Mouse (Mus musculus): ENCODE results near the gene B4galt3. TPM values are rescaled to one million over a fixed set of nuclear protein-coding genes. Genes with fewer than 3 reads are reported as not detected.

B4galt3 gene
- polyA plus RNA-seq, 1 experiment, result 78.5 TPM

GRCm38 (mm10) chr1:171321415-171321814 lies 51.3 kb downstream of the B4galt3 start:
- no peak overlapping the region for H3K27ac ChIP-seq (ENCODE audit: insufficient read depth, low read depth, low read length)
- H3K4me1 ChIP-seq (ENCODE audit: control insufficient read depth, insufficient read depth, insufficient read length, low read length), result peaks cover 7% of the 10 kb centered on the region; the same call in 1 of the 2 replicates
- H3K4me3 ChIP-seq (ENCODE audit: low read depth, low read length), result no peak overlapping the region
- no peaks in the 10 kb centered on the region for H3K27me3 ChIP-seq (ENCODE audit: control insufficient read depth, insufficient read depth, low read length)
- H3K36me3 ChIP-seq (ENCODE audit: control insufficient read depth, insufficient read depth, low read length), result no peaks in the 10 kb centered on the region
- TF ChIP-seq CTCF (IDR thresholded peaks at IDR 0.05; ENCODE audit: extremely low read depth, insufficient read length, insufficient replicate concordance, low read depth, low read length), result no peak
- TF ChIP-seq POLR2A (IDR thresholded peaks at IDR 0.05; ENCODE audit: low read depth, low read length), result no peak

- Histone ChIP-seq H3K4me3 (ENCODE audit: low read depth, low read length) (no peak overlapping the region), H3K27me3 (ENCODE audit: control insufficient read depth, insufficient read depth, low read length) (no peaks in the 10 kb centered on the region), H3K4me1 (ENCODE audit: control insufficient read depth, insufficient read depth, insufficient read length, low read length) (peaks cover 7% of the 10 kb centered on the region; the same call in 1 of the 2 replicates), H3K36me3 (ENCODE audit: control insufficient read depth, insufficient read depth, low read length) (no peaks in the 10 kb centered on the region), H3K27ac (ENCODE audit: insufficient read depth, low read depth, low read length) (no peak overlapping the region)
- TF ChIP-seq CTCF (IDR thresholded peaks at IDR 0.05; ENCODE audit: extremely low read depth, insufficient read length, insufficient replicate concordance, low read depth, low read length) (no peak), POLR2A (IDR thresholded peaks at IDR 0.05; ENCODE audit: low read depth, low read length) (no peak)
- WGBS, result 67% methylated on average over 1 of the region's 1 CpGs
These were observed 51.9 kb downstream of the B4galt3 start for GRCm38 (mm10) chr1:171322012-171322411.

GRCm38 (mm10) chr1:171325571-171325970 lies 55.4 kb downstream of the B4galt3 start:
- WGBS, result 66% methylated on average over 2 of the region's 2 CpGs
- Histone ChIP-seq H3K27me3 (ENCODE audit: control insufficient read depth, insufficient read depth, low read length) (no peaks in the 10 kb centered on the region), H3K4me3 (ENCODE audit: low read depth, low read length) (no peak overlapping the region), H3K27ac (ENCODE audit: insufficient read depth, low read depth, low read length) (no peak overlapping the region), H3K36me3 (ENCODE audit: control insufficient read depth, insufficient read depth, low read length) (no peaks in the 10 kb centered on the region), H3K4me1 (ENCODE audit: control insufficient read depth, insufficient read depth, insufficient read length, low read length) (peaks cover 11% of the 10 kb centered on the region; the same call in 1 of the 2 replicates)
- no peak for TF ChIP-seq CTCF (IDR thresholded peaks at IDR 0.05; ENCODE audit: extremely low read depth, insufficient read length, insufficient replicate concordance, low read depth, low read length)
- no peak for TF ChIP-seq POLR2A (IDR thresholded peaks at IDR 0.05; ENCODE audit: low read depth, low read length)

Other genes with a start within 250 kb of the B4galt3 start
- 4.9 and 6.7 TPM in 2 replicates for gene Fcgr3, start 205.4 kb upstream of the B4galt3 start, polyA plus RNA-seq (2012; rRNA removed)
- 0.96 and 1.2 TPM in 2 replicates for gene Cfap126, start 156.4 kb upstream of the B4galt3 start, polyA plus RNA-seq (2012; rRNA removed)
- 120 and 226 TPM in 2 replicates for gene Sdhc, start 119.7 kb upstream of the B4galt3 start, polyA plus RNA-seq (2012; rRNA removed)
- gene Mpz, start 119.6 kb upstream of the B4galt3 start, polyA plus RNA-seq (2012; rRNA removed), result 0.28 and 0.66 TPM in 2 replicates
- gene Pcp4l1, start 74.1 kb upstream of the B4galt3 start, polyA plus RNA-seq (2012; rRNA removed), result 10.9 and 13.9 TPM in 2 replicates
- 18.5 and 28.9 TPM in 2 replicates for gene Nr1i3, start 56.4 kb upstream of the B4galt3 start, polyA plus RNA-seq (2012; rRNA removed)
- 17.0 and 21.2 TPM in 2 replicates for gene Tomm40l, start 47.8 kb upstream of the B4galt3 start, polyA plus RNA-seq (2012; rRNA removed)
- 0.94 TPM in 1 of 2 replicates, not detected in the other for gene Apoa2, start 45.3 kb upstream of the B4galt3 start, polyA plus RNA-seq (2012; rRNA removed)
- 36.9 and 46.7 TPM in 2 replicates for gene Fcer1g, start 36.0 kb upstream of the B4galt3 start, polyA plus RNA-seq (2012; rRNA removed)
- gene Adamts4, start 19.9 kb upstream of the B4galt3 start, polyA plus RNA-seq (2012; rRNA removed), result 1.5 and 2.6 TPM in 2 replicates
- gene Ndufs2, start 18.9 kb upstream of the B4galt3 start, polyA plus RNA-seq (2012; rRNA removed), result 79.8 and 116 TPM in 2 replicates
- 15.4 and 23.4 TPM in 2 replicates for gene Ppox, start 10.9 kb downstream of the B4galt3 start, polyA plus RNA-seq (2012; rRNA removed)
- 18.3 and 30.2 TPM in 2 replicates for gene Usp21, start 17.7 kb downstream of the B4galt3 start, polyA plus RNA-seq (2012; rRNA removed)
- gene Ufc1, start 24.7 kb downstream of the B4galt3 start, polyA plus RNA-seq (2012; rRNA removed), result 6.3 and 10.8 TPM in 2 replicates
- 24.5 and 40.7 TPM in 2 replicates for gene Dedd, start 58.8 kb downstream of the B4galt3 start, polyA plus RNA-seq (2012; rRNA removed)
- gene Nit1, start 75.3 kb downstream of the B4galt3 start, polyA plus RNA-seq (2012; rRNA removed), result 36.8 and 50.7 TPM in 2 replicates
- gene Pfdn2, start 75.3 kb downstream of the B4galt3 start, polyA plus RNA-seq (2012; rRNA removed), result 5.0 and 7.5 TPM in 2 replicates
- gene Klhdc9, start 90.5 kb downstream of the B4galt3 start, polyA plus RNA-seq (2012; rRNA removed), result 0.13 and 0.16 TPM in 2 replicates
- gene Nectin4, start 99.8 kb downstream of the B4galt3 start, polyA plus RNA-seq (2012; rRNA removed), result 0.33 and 1.1 TPM in 2 replicates
- gene Arhgap30, start 118.6 kb downstream of the B4galt3 start, polyA plus RNA-seq (2012; rRNA removed), result 3.8 and 6.1 TPM in 2 replicates
- 55.0 and 87.8 TPM in 2 replicates for gene Usf1, start 141.0 kb downstream of the B4galt3 start, polyA plus RNA-seq (2012; rRNA removed)
- 52.0 and 53.7 TPM in 2 replicates for gene Tstd1, start 148.5 kb downstream of the B4galt3 start, polyA plus RNA-seq (2012; rRNA removed)
- 49.7 and 142 TPM in 2 replicates for gene F11r, start 167.2 kb downstream of the B4galt3 start, polyA plus RNA-seq (2012; rRNA removed)
- 3.6 and 5.0 TPM in 2 replicates for gene Alyref2, start 233.2 kb downstream of the B4galt3 start, polyA plus RNA-seq (2012; rRNA removed)